Mouse (Mus musculus) forebrain, embryonic 14.5 days (tissue): ENCODE results near the gene Gm28048. TPM values are rescaled to one million over a fixed set of nuclear protein-coding genes. Genes with fewer than 3 reads are reported as not detected.

Experiments used
- ATAC-seq: fragments of 200-750 bp; cut with Nextera tagmentation; 2 replicates; pipeline ENCODE4 v1.8.0; 2017; ENCODE audit warnings: mild to moderate bottlenecking, moderate library complexity
- DNase-seq: peaks from one replicate; pipeline ENCODE4 v3.0.0-alpha.2; 2015; ENCODE audit warnings: low spot score
- H3K27ac ChIP-seq: fragments of 300-500 bp; sonication (generic); 2 replicates; pipeline ENCODE4 v1.5.1; 2014; ENCODE audit warnings: low read depth, mild to moderate bottlenecking, control low read depth, low read length, moderate library complexity
- H3K27me3 ChIP-seq: fragments of 300-500 bp; sonication (generic); replicated peaks from 2 replicates; pipeline ENCODE4 v1.6.1; 2014; ENCODE audit warnings: low read length, control low read depth, mixed read lengths; ENCODE audit not compliant: control insufficient read depth, insufficient read depth
- H3K36me3 ChIP-seq: fragments of 300-500 bp; sonication (generic); 2 replicates; pipeline ENCODE4 v1.6.1; 2014; ENCODE audit warnings: low read length, control low read depth; ENCODE audit not compliant: control insufficient read depth, insufficient read depth
- H3K4me1 ChIP-seq: fragments of 300-500 bp; sonication (generic); 2 replicates; pipeline ENCODE4 v1.6.1; 2014; ENCODE audit warnings: antibody characterized with exemption, low read length, control low read depth; ENCODE audit not compliant: control insufficient read depth, insufficient read depth
- H3K4me2 ChIP-seq: fragments of 300-500 bp; sonication (generic); 2 replicates; pipeline ENCODE4 v1.6.1; 2014; ENCODE audit warnings: mild to moderate bottlenecking, control low read depth, low read length
- H3K4me3 ChIP-seq: fragments of 300-500 bp; sonication (generic); 2 replicates; pipeline ENCODE4 v1.5.1; 2014; ENCODE audit warnings: low read depth, low read length, control low read depth
- H3K9ac ChIP-seq: fragments of 300-500 bp; sonication (generic); 2 replicates; pipeline ENCODE4 v1.6.1; 2014; ENCODE audit warnings: mild to moderate bottlenecking, low read length, control low read depth, moderate library complexity
- H3K9me3 ChIP-seq: fragments of 300-500 bp; sonication (generic); replicated peaks from 2 replicates; pipeline ENCODE4 v1.6.1; 2016; ENCODE audit warnings: low read length, control low read depth, mixed read lengths; ENCODE audit not compliant: control insufficient read depth
- WGBS: fragments of 180-500 bp; shearing (Covaris S2); extraction: QIAGEN DNeasy Blood & Tissue Kit; methylation state at CpG from one replicate; pipeline ENCODE4 v1.1.7; 2014; 5-methylcytosine and 5-hydroxymethylcytosine counted together
- polyA plus RNA-seq: library from polyadenylated mRNA; unstranded; fragments of >200 nt; fragmentation: Nextera tagmentation; extraction: Ambion mirVana; gene quantifications from 2 replicates; pipeline ENCODE4 v1.2.1, GENCODE M21; 2014

Gm28048 gene
- polyA plus RNA-seq, 1 experiment from 2014 or later = 4.3 TPM

DNA sequence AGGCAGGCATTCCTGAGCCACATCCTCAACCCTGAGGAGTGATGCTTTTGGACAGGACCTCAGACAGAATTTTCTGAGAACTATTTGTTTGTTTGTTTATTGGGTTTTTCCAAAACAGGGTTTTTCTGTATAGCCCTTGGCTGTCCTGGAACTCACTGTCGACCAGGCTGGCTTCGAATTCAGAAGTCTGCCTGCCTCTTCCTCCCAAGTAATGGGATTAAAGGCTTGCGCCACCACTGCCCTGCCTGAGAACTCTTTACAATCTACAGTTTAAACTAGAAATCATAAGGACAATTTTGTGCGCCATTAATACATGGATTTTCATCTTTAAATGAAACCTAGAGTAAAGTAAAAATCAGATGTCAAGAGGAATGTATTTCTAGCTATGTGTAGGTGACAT is 13.6 kb upstream of the Gm28048 start:
- no peak for ATAC-seq

DNA sequence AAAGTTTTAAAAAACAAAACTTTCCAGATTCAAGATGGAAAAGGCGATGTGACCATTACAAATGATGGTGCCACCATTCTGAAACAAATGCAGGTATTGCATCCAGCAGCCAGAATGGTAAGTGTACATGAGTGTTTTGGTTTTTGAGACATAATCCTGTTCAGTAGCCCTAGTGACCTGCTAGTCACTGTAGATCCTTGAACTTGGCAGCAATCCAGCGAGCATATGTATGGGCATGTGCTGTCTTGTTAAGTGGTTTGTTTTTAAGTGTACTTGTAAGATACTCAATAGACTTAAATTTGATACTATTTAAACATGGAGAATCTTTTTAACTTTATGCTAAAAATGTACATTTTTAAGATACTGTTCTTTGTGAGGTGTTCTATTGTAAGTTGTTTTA is 12.4 kb upstream of the Gm28048 start:
- Histone ChIP-seq H3K9me3 (no peaks in the 10 kb centered on the region), H3K4me3 (no peak overlapping the region), H3K4me2 (no peak overlapping the region), H3K27ac (no peak overlapping the region), H3K36me3 (peaks cover 53% of the 10 kb centered on the region), H3K4me1 (peaks cover 11% of the 10 kb centered on the region), H3K27me3 (no peaks in the 10 kb centered on the region), H3K9ac (no peak overlapping the region)
- 87% methylated on average over 2 of the region's 2 CpGs for WGBS
- ATAC-seq (no peak), DNase-seq (no peak)

More for the DNA sequence above, 13.6 kb upstream of the Gm28048 start:
- no peak overlapping the region for H3K4me3 ChIP-seq
- H3K9ac ChIP-seq = no peak overlapping the region
- H3K4me2 ChIP-seq = no peak overlapping the region
- H3K36me3 ChIP-seq = peaks cover 65% of the 10 kb centered on the region
- H3K27me3 ChIP-seq = no peaks in the 10 kb centered on the region
- WGBS = 95% methylated on average over 4 of the region's 4 CpGs
- no peaks in the 10 kb centered on the region for H3K9me3 ChIP-seq
- H3K27ac ChIP-seq = no peak overlapping the region
- no peak for DNase-seq
- H3K4me1 ChIP-seq = peaks cover 11% of the 10 kb centered on the region

DNA sequence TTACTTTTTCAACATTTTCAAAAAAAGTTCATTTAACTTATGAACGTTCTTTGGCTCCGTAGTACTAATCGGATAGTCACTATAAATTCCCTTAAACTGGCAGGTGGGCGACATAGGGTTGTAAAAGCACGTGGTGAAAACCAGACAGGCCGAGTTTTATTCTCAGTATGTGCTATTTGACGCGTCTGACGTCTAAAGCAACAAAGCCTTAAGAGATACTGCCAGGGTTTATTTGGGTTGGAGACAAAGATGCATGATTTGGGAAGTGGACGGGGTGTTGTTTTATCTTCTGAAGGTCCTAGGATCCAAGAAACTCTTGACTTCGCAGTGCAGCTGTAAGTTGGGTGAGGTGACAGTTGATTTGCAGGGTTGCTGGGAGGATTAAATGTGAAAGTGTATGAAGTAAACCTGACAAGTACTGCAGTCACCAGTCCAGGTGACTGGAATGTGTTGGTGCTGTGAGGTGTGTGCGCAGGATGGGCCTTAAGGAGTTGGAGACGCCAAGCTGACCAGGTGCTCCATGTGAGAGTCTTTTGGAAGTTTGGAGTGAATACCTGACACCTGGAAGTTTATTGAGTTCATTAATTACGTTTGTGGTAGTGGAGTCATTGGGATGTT is 9.4 kb upstream of the Gm28048 start:
- no peaks in the 10 kb centered on the region for H3K27me3 ChIP-seq
- WGBS = 11% methylated on average over 14 of the region's 14 CpGs
- peaks cover 27% of the 10 kb centered on the region for H3K36me3 ChIP-seq
- H3K4me2 ChIP-seq = peak overlapping the region; percentile 98
- H3K9me3 ChIP-seq = no peaks in the 10 kb centered on the region
- ATAC-seq = no peak
- peaks cover 11% of the 10 kb centered on the region for H3K4me1 ChIP-seq
- H3K9ac ChIP-seq = peak overlapping the region; percentile 94
- H3K27ac ChIP-seq = no peak overlapping the region
- DNase-seq = no peak
- peak overlapping the region; percentile 83 for H3K4me3 ChIP-seq

DNA sequence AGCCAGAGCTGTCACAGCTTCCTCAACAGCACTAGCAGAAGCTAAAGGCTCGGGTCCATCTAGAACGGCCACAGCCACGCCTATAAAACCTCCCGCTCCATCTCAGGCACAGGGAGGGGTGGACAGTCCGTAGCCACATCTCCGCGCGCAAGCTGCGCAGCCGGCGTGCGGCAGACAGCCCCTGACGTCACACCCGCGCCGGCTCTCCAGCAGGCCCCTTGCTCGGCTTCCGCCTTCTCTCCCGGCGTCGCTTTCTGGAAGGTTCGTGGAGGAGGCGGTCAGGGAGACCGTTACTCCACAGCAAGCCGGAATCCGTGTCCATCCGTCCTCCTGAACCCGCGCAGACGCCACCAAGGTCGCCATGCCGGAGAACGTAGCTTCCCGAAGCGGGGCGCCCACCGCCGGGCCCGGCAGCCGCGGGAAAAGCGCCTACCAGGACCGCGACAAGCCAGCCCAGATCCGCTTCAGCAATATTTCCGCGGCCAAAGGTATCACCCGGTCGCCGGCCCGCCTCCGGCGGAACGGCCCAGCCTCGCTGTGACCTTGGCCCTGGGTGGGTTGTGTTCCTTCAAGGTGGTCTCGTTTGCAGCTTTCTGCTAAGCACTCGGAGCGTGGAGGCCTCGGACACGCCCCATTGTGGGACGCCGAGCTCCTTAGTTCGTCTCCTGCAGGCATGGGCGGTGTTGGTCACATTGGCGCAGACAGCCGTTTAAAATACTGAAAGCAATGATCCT is 8.7 kb upstream of the Gm28048 start, which contains the start of gene Cct4:
Cct4 (plus strand) TSS at position 127 of the 734 bp plus-strand sequence.
- Histone ChIP-seq H3K27me3 (no peaks in the 10 kb centered on the region), H3K4me1 (peaks cover 11% of the 10 kb centered on the region), H3K4me2 (peak within 1 kb of the TSS; percentile 98), H3K36me3 (peaks cover 21% of the 10 kb centered on the region), H3K9me3 (no peaks in the 10 kb centered on the region), H3K9ac (peak within 1 kb of the TSS; percentile 94), H3K4me3 (peak within 1 kb of the TSS; percentile 83), H3K27ac (peak within 1 kb of the TSS; percentile 93)
- peak; percentile 99 for ATAC-seq
- under 1% methylated on average over 66 of the region's 66 CpGs for WGBS
- peak; percentile 95 for DNase-seq

DNA sequence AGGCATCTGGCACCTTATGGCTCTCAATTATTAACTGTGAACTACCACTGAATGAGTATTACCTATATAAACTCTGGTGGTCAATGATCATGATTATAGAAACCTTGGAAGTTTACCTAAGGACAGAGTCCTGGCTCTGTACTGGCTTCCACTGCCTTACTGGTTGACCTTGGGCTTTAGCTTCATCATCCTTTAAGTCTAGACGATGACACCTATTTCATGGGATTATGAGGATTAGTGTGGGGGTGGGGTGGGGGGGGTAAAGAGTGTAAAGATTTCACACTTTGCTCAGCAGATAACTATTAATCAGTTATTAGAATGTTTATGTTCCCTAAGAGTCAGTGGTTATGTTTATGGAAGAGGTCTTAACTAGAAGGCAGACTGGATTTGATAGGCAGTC is 7.9 kb upstream of the Gm28048 start:
- Histone ChIP-seq H3K9ac (peak overlapping the region; percentile 94), H3K9me3 (no peaks in the 10 kb centered on the region), H3K27me3 (no peaks in the 10 kb centered on the region), H3K27ac (peak overlapping the region; percentile 93), H3K36me3 (peaks cover 14% of the 10 kb centered on the region), H3K4me1 (peaks cover 11% of the 10 kb centered on the region), H3K4me2 (peak overlapping the region; percentile 98), H3K4me3 (peak overlapping the region; percentile 83)
- 63% methylated on average over 1 of the region's 1 CpGs for WGBS
- DNase-seq = no peak
- ATAC-seq = peak; percentile 6; the same call in 1 of the 2 replicates

DNA sequence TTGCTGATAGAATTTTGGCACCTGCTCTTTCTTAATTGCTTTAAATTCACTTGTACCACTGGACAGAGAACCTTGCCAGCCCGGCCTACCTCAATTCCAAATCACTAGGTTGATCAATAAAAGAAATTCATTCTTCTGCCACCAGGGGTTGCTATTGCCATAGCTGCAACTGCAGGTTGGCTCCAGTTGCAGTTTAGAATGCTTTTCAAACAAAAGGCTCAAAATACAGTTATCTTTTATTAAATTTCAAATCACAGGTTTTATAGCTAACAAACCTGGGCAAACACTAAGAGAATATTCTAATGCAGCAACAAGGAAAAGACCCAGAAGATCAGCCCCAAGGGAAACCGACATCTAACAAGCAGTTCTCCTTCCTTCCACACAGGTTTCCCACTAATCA is 5.5 kb upstream of the Gm28048 start:
- Histone ChIP-seq H3K36me3 (no peaks in the 10 kb centered on the region), H3K4me1 (peaks cover 10% of the 10 kb centered on the region), H3K9me3 (no peaks in the 10 kb centered on the region), H3K27me3 (no peaks in the 10 kb centered on the region), H3K4me2 (no peak overlapping the region), H3K9ac (no peak overlapping the region), H3K4me3 (no peak overlapping the region), H3K27ac (no peak overlapping the region)
- WGBS = 54% methylated on average over 2 of the region's 2 CpGs
- ATAC-seq (no peak), DNase-seq (peak; percentile 86)

DNA sequence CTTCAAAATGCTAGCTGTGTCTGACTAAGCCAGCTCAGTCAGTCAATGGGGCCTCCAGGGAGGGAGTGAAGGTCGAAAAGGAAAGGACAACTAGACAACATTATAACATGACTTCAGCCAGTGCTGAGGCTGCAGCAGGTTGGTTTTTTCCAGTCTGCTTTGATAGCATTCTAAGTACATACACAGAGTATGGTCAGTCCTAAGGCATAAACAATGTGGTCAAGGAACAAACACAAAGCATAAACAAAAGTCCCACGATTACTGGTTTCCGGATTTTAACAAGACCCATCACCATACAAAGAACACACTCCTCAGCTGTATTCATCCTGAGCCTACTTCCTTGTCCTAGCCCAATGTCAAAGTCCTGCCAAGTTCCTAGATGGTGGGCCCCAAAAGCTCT is 3.6 kb upstream of the Gm28048 start:
- Histone ChIP-seq H3K4me3 (no peak overlapping the region), H3K27me3 (no peaks in the 10 kb centered on the region), H3K27ac (no peak overlapping the region), H3K4me1 (peaks cover 6% of the 10 kb centered on the region), H3K9me3 (no peaks in the 10 kb centered on the region), H3K36me3 (no peaks in the 10 kb centered on the region), H3K9ac (no peak overlapping the region), H3K4me2 (no peak overlapping the region)
- DNase-seq (no peak), ATAC-seq (no peak)
- 81% methylated on average over 3 of the region's 3 CpGs for WGBS

DNA sequence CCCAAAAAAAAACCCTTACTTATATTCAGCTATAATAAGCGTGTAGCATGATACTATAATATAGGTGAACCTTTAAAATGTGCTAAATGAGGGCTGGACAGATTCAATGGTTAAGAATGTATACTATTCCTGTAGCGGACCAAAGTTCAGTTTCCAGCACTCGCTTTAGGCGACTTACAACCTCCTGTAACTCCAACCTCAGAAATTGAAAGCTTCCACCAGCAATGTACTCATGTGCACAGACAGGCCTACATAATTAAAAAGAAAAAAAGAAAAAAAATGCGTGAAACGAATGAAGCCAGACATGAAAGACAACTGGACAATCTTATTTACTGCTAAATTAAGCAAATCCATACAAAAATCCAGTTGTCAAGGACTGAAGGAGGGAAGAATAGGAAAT is 956 bp upstream of the Gm28048 start:
- H3K9me3 ChIP-seq = no peaks in the 10 kb centered on the region
- DNase-seq (no peak), ATAC-seq (no peak)
- H3K36me3 ChIP-seq = peaks cover 11% of the 10 kb centered on the region
- no peak overlapping the region for H3K27ac ChIP-seq
- no peaks in the 10 kb centered on the region for H3K27me3 ChIP-seq
- no peak overlapping the region; the same call in 1 of the 2 replicates for H3K4me3 ChIP-seq
- H3K9ac ChIP-seq = no peak overlapping the region
- peaks cover 9% of the 10 kb centered on the region for H3K4me1 ChIP-seq
- peak overlapping the region; percentile 79 for H3K4me2 ChIP-seq
- 72% methylated on average over 6 of the region's 6 CpGs for WGBS

DNA sequence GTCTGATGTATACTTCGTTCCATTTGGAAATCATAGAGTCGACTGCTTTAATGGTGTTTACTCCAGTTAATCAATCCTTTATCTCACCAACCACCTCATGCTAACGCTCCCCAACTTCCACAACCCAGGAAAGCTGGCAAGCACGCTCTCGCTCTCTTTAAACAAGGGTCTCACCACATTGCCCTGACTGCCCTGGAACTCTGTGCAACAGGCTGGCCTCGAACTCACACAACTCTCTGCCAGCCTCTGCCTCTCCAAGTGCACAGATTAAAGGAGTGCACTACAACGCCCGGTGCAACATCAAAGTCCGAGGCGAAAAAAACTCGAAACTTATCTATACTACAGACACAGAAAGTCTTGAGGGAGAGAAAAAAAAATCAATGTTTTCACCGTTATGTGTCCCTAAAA is 343 bp downstream of the Gm28048 start:
- Histone ChIP-seq H3K4me1 (peaks cover 14% of the 10 kb centered on the region), H3K27me3 (no peaks in the 10 kb centered on the region), H3K36me3 (peaks cover 16% of the 10 kb centered on the region), H3K4me2 (peak overlapping the region; percentile 79), H3K9ac (peak overlapping the region; percentile 71), H3K4me3 (peak overlapping the region; percentile 57), H3K9me3 (no peaks in the 10 kb centered on the region), H3K27ac (peak overlapping the region; percentile 93)
- WGBS = 6% methylated on average over 12 of the region's 12 CpGs
- DNase-seq = no peak
- ATAC-seq = peak; percentile 28
